Mouse (Mus musculus) liver, postnatal 0 days (tissue): Measurements from ENCODE around the gene Trem2. TPM values are rescaled to one million over a fixed set of nuclear protein-coding genes. Genes with fewer than 3 reads are reported as not detected.
A peak's percentile ranks its signal among the peaks of the same experiment; 100 is the strongest.

Source experiments
- ATAC-seq: fragments of 200-750 bp; cut with Nextera tagmentation; 2 replicates; pipeline ENCODE4 v1.8.0; 2017; ENCODE audit warnings: mild to moderate bottlenecking, moderate library complexity
- DNase-seq: peaks from one replicate; pipeline ENCODE4 v3.0.0-alpha.2; 2016
- H3K27ac ChIP-seq: fragments of 300-500 bp; sonication (generic); 2 replicates; pipeline ENCODE4 v1.5.1; 2014; ENCODE audit warnings: antibody characterized with exemption, moderate library complexity, mild to moderate bottlenecking, low read depth
- H3K27me3 ChIP-seq: fragments of 300-500 bp; sonication (generic); 2 replicates; pipeline ENCODE4 v1.6.1; 2014; ENCODE audit warnings: low read length, control low read depth, mixed read lengths; ENCODE audit not compliant: insufficient read depth
- H3K36me3 ChIP-seq: fragments of 300-500 bp; sonication (generic); replicated peaks from 2 replicates; pipeline ENCODE4 v1.6.1; 2014; ENCODE audit warnings: mild to moderate bottlenecking, control low read depth, low read length, moderate library complexity, mixed read lengths; ENCODE audit not compliant: insufficient read depth
- H3K4me1 ChIP-seq: fragments of 300-500 bp; sonication (generic); 2 replicates; pipeline ENCODE4 v1.6.1; 2014; ENCODE audit warnings: antibody characterized with exemption, mild to moderate bottlenecking, control low read depth; ENCODE audit not compliant: insufficient read depth
- H3K4me2 ChIP-seq: fragments of 300-500 bp; sonication (generic); 2 replicates; pipeline ENCODE4 v1.6.1; 2014; ENCODE audit warnings: low read depth, mild to moderate bottlenecking, low read length, moderate library complexity, mixed read lengths
- H3K4me3 ChIP-seq: fragments of 300-500 bp; sonication (generic); 2 replicates; pipeline ENCODE4 v1.5.1; 2014; ENCODE audit warnings: low read depth, low read length
- H3K9ac ChIP-seq: fragments of 300-500 bp; sonication (generic); replicated peaks from 2 replicates; pipeline ENCODE4 v1.6.1; 2014; ENCODE audit warnings: mild to moderate bottlenecking, moderate library complexity
- H3K9me3 ChIP-seq: fragments of 300-500 bp; sonication (generic); 2 replicates; pipeline ENCODE4 v1.6.1; 2016; ENCODE audit warnings: mild to moderate bottlenecking, control low read depth, low read length, mixed read lengths
- CTCF ChIP-seq: sonication (generic); IDR thresholded peaks from 2 replicates; pipeline ENCODE4 v1.5.1; 2016; ENCODE audit warnings: antibody characterized with exemption, low read depth
- EP300 ChIP-seq: IDR thresholded peaks from 2 replicates; pipeline ENCODE4 v1.6.1; 2016; ENCODE audit warnings: antibody characterized with exemption, low read depth, mild to moderate bottlenecking
- WGBS: fragments of 180-500 bp; shearing (Covaris S2); extraction: QIAGEN DNeasy Blood & Tissue Kit; methylation state at CpG from one replicate; pipeline ENCODE4 v1.1.7; 2014; ENCODE audit not compliant: insufficient replicate concordance; 5-methylcytosine and 5-hydroxymethylcytosine counted together
- polyA plus RNA-seq: library from polyadenylated mRNA; unstranded; fragments of >200 nt; fragmentation: Nextera tagmentation; extraction: Ambion mirVana; gene quantifications from 2 replicates; pipeline ENCODE4 v1.2.1, GENCODE M21; 2015

Trem2 gene
- polyA plus RNA-seq, 1 experiment from 2014 or later, result 5.6 TPM

GRCm38 (mm10) chr17:48325093-48325492 is 21.1 kb upstream of the Trem2 start:
- H3K4me3 ChIP-seq, result no peak overlapping the region
- H3K4me1 ChIP-seq, result peaks cover 17% of the 10 kb centered on the region
- TF ChIP-seq EP300 (no peak), CTCF (no peak)
- peak overlapping the region; percentile 22; the same call in 1 of the 2 replicates for H3K4me2 ChIP-seq
- H3K36me3 ChIP-seq, result no peaks in the 10 kb centered on the region
- no peak for ATAC-seq
- no peaks in the 10 kb centered on the region for H3K9me3 ChIP-seq
- H3K27me3 ChIP-seq, result no peaks in the 10 kb centered on the region
- peak overlapping the region; percentile 51; the same call in 1 of the 2 replicates for H3K27ac ChIP-seq
- DNase-seq, result no peak
- 85% methylated on average over 6 of the region's 6 CpGs for WGBS
- no peak overlapping the region for H3K9ac ChIP-seq

GRCm38 (mm10) chr17:48325638-48326037 is 20.6 kb upstream of the Trem2 start:
- Histone ChIP-seq H3K9me3 (no peaks in the 10 kb centered on the region), H3K36me3 (no peaks in the 10 kb centered on the region), H3K4me2 (no peak overlapping the region), H3K9ac (no peak overlapping the region), H3K27me3 (no peaks in the 10 kb centered on the region), H3K4me3 (no peak overlapping the region), H3K4me1 (peaks cover 12% of the 10 kb centered on the region; the same call in 1 of the 2 replicates), H3K27ac (no peak overlapping the region)
- WGBS, result 63% methylated on average over 11 of the region's 11 CpGs
- TF ChIP-seq EP300, result no peak
- no peak for TF ChIP-seq CTCF
- DNase-seq (no peak), ATAC-seq (peak; percentile 10; the same call in 1 of the 2 replicates)

DNA sequence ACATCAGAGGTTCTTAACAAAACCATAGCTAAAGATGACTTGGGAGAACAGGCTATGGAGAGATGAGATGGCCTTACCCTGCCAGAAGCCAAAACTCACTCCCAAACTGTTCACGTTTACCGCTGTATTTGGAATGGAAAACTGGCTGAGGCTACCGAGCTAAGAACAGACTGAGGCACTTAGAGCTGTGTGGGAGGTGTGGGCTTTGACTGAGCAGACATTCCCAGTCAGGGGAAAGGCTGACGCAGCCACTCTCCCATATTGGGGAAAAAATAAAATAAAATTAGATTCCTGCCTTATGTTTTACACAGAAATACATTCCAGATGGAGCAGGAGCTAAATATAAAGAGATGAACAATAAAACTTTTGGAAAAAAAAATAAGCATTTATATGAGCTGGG is 19.5 kb upstream of the Trem2 start:
- Histone ChIP-seq H3K4me1 (peaks cover 12% of the 10 kb centered on the region; the same call in 1 of the 2 replicates), H3K27ac (no peak overlapping the region), H3K9me3 (no peaks in the 10 kb centered on the region), H3K4me2 (no peak overlapping the region), H3K4me3 (no peak overlapping the region), H3K27me3 (no peaks in the 10 kb centered on the region), H3K9ac (no peak overlapping the region), H3K36me3 (no peaks in the 10 kb centered on the region)
- no peak for TF ChIP-seq CTCF
- TF ChIP-seq EP300, result no peak
- DNase-seq (no peak), ATAC-seq (no peak)
- 79% methylated on average over 4 of the region's 4 CpGs for WGBS

- no peak overlapping the region for H3K4me3 ChIP-seq
- no peaks in the 10 kb centered on the region for H3K9me3 ChIP-seq
- H3K27ac ChIP-seq, result no peak overlapping the region
- 70% methylated on average over 2 of the region's 2 CpGs for WGBS
- no peaks in the 10 kb centered on the region for H3K27me3 ChIP-seq
- no peak overlapping the region for H3K4me2 ChIP-seq
- H3K4me1 ChIP-seq, result no peaks in the 10 kb centered on the region; the same call in 1 of the 2 replicates
- no peak for TF ChIP-seq EP300
- TF ChIP-seq CTCF, result no peak
- no peak overlapping the region for H3K9ac ChIP-seq
- no peak for DNase-seq
- no peak for ATAC-seq
- no peaks in the 10 kb centered on the region for H3K36me3 ChIP-seq
Measured at GRCm38 (mm10) chr17:48332524-48332923, 13.7 kb upstream of the Trem2 start.

- no peak overlapping the region for H3K4me2 ChIP-seq
- 84% methylated on average over 4 of the region's 4 CpGs for WGBS
- no peak overlapping the region for H3K9ac ChIP-seq
- no peak overlapping the region for H3K4me3 ChIP-seq
- DNase-seq (no peak), ATAC-seq (no peak)
- H3K27me3 ChIP-seq, result no peaks in the 10 kb centered on the region
- H3K9me3 ChIP-seq, result no peaks in the 10 kb centered on the region
- no peaks in the 10 kb centered on the region for H3K36me3 ChIP-seq
- no peaks in the 10 kb centered on the region; the same call in 1 of the 2 replicates for H3K4me1 ChIP-seq
- no peak for TF ChIP-seq EP300
- no peak for TF ChIP-seq CTCF
- no peak overlapping the region for H3K27ac ChIP-seq
Measured at GRCm38 (mm10) chr17:48334186-48334585, 12.0 kb upstream of the Trem2 start.

GRCm38 (mm10) chr17:48336857-48337256 is 9.3 kb upstream of the Trem2 start:
- DNase-seq (peak; percentile 91), ATAC-seq (peak; percentile 75)
- H3K4me1 ChIP-seq, result no peaks in the 10 kb centered on the region
- H3K36me3 ChIP-seq, result no peaks in the 10 kb centered on the region
- no peak overlapping the region for H3K4me2 ChIP-seq
- H3K9me3 ChIP-seq, result no peaks in the 10 kb centered on the region
- H3K4me3 ChIP-seq, result no peak overlapping the region
- TF ChIP-seq EP300 (no peak), CTCF (peak; percentile 96)
- WGBS, result under 1% methylated on average over 6 of the region's 6 CpGs
- no peak overlapping the region for H3K27ac ChIP-seq
- no peaks in the 10 kb centered on the region for H3K27me3 ChIP-seq
- H3K9ac ChIP-seq, result no peak overlapping the region

DNA sequence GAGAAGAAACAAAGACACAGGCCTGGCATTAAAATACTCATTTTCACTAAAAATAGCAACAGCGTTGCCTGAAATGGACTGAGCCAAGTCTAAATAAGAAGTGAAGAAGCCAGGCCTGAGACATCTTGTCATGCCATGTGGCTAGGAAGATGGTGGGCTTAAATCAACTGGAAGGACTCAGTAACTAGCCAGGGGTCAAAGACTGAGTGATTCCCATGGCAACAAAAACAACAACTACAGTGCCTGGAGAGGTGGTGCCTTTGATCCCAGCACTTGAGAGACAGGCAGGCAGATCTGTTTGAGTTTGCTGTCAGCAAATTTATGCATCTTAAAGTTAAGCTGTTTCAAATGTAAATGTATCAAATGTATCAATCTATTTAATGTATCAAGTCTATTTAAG is 5.9 kb upstream of the Trem2 start:
- H3K4me1 ChIP-seq, result no peaks in the 10 kb centered on the region
- H3K36me3 ChIP-seq, result no peaks in the 10 kb centered on the region
- DNase-seq, result no peak
- H3K9me3 ChIP-seq, result no peaks in the 10 kb centered on the region
- no peak overlapping the region for H3K4me3 ChIP-seq
- no peak for ATAC-seq
- TF ChIP-seq EP300 (no peak), CTCF (no peak)
- H3K9ac ChIP-seq, result no peak overlapping the region
- no peaks in the 10 kb centered on the region for H3K27me3 ChIP-seq
- H3K4me2 ChIP-seq, result no peak overlapping the region
- 85% methylated on average over 1 of the region's 1 CpGs for WGBS
- no peak overlapping the region for H3K27ac ChIP-seq
